Mouse (Mus musculus) B cell, adult 67 days (primary cell): Measurements from ENCODE around the gene Atp13a4. TPM values are rescaled to one million over a fixed set of nuclear protein-coding genes. Genes with fewer than 3 reads are reported as not detected.

Source experiments
- total RNA-seq, 2 experiments: library from RNA; stranded (reverse); gene quantifications; 4 replicates each; pipeline ENCODE4 v1.2.4; 2023

The Atp13a4 gene
- total RNA-seq, result not detected

GRCm38 (mm10) chr16:29544829-29545228, at the start of gene Atp13a4:
Atp13a4 (minus strand) TSS chr16:29544864.

DNA sequence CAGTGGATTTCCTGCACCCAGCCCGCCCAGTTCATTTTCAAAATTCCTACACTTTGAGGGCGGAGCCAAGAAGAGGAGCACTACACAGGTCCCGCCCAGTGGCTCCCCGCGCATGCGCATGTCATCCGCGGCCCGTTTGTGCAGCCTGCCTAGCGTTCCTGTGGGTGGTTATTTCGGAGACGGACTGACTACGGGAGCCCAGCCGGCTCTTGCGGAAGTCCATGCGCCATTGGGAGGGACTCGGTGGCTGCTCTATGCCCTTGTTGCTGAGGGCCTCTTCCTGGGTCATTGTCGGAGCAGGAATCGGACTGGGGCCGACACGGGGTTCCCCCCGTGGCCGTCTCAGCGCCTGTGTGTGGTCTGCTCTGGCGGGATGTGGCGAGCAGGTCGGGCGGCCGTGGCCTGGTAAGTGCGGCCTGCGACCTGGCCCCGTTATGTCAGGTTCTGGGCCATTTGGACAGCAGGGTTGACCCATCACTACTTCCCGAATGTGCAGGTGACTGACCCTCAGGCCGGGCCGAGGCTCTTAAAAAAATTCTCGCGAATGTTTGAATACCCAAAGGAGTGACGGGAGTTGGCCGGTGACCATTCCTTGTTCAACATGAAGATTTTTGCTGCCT, 34.6 kb upstream of the Atp13a4 start, which contains the start of gene Opa1:
Gene Opa1, plus strand, starts transcription at position 168 of the 620 bp plus-strand sequence.

DNA sequence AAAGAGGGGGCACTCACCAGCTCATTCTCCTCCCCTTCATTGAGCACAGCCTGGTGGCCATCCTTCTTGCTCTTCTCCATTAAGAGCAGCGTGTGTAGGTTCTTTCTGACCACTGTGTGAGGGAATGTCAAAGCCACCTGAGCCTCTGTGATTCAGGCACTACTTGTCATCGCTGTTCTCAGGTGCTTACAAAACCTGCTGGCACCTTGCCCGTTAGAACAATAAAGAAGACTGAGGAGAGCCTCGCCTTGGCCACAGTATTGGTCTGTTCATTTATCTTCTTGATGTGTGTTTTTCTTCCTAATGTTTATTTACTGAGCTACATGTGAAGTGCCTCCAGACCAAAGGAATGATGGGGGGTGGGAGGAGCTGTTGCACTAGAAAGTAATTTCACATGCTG, 166.2 kb downstream of the Atp13a4 start, which contains the start of gene Atp13a5:
Gene Atp13a5, minus strand, starts transcription at position 275 of the 400 bp plus-strand sequence.

Other genes starting within 250 kb of the Atp13a4 start
- gene Atp13a5, start 166.1 kb downstream of the Atp13a4 start, total RNA-seq, result not detected
- gene Opa1, start 34.5 kb upstream of the Atp13a4 start, total RNA-seq, result 10 to 100 TPM; 40.5 to 46.8 TPM